24 mouse cellular contexts compared by ENCODE assay signal in genomic region chr1:72026861-72027260, GRCm38 (mm10).
"Had no signal": no experiment of that assay in that cellular context is flagged by ENCODE, and none has a peak within 500 bp of the region (broad histone marks: within the 10 kb centered on the region; RNA-seq: fewer than 3 reads in every experiment).

No protein-coding gene starts in this region.

- DNase-seq: gastrocnemius, adult 2 months; gastrocnemius, postnatal 10 days; gastrocnemius, postnatal 25 days; heart, adult 18-20 months; heart, postnatal 10 days; heart, postnatal 4 days; layer of hippocampus, adult 9-11 months; layer of hippocampus, postnatal 36 days; left cerebral cortex, postnatal 4 days; lung, adult 18-20 months had no signal

- H3K9me3 ChIP-seq: heart, embryonic 10.5 days; heart, embryonic 12.5 days; hindbrain, embryonic 10.5 days; hindbrain, embryonic 12.5 days; limb, embryonic 13.5 days; limb, embryonic 15.5 days; liver, embryonic 12.5 days had no signal

- H3K9ac ChIP-seq: heart, embryonic 12.5 days; hindbrain, embryonic 12.5 days; hindbrain, embryonic 14.5 days; limb, embryonic 13.5 days; limb, embryonic 15.5 days; liver, embryonic 12.5 days; liver, embryonic 14.5 days had no signal

- H3K4me2 ChIP-seq: heart, embryonic 12.5 days; hindbrain, embryonic 12.5 days; hindbrain, embryonic 14.5 days; limb, embryonic 13.5 days; limb, embryonic 15.5 days; liver, embryonic 12.5 days had no signal

- H3K4me3 ChIP-seq: gastrocnemius, adult 2 months; heart, embryonic 10.5 days; heart, embryonic 12.5 days; hindbrain, embryonic 10.5 days; hindbrain, embryonic 12.5 days; limb, embryonic 13.5 days; limb, embryonic 15.5 days; liver, embryonic 12.5 days had no signal

- H3K4me1 ChIP-seq: heart, embryonic 10.5 days; heart, embryonic 12.5 days; hindbrain, embryonic 10.5 days; hindbrain, embryonic 12.5 days; limb, embryonic 15.5 days had no signal

- H3K27ac ChIP-seq: gastrocnemius, adult 2 months; heart, embryonic 10.5 days; hindbrain, embryonic 10.5 days; hindbrain, embryonic 12.5 days; hindbrain, embryonic 14.5 days; kidney, postnatal 0 days; limb, embryonic 13.5 days; limb, embryonic 15.5 days; liver, embryonic 12.5 days; liver, embryonic 14.5 days had no signal

- H3K36me3 ChIP-seq: heart, embryonic 10.5 days; heart, embryonic 12.5 days; hindbrain, embryonic 10.5 days; hindbrain, embryonic 12.5 days; limb, embryonic 13.5 days; limb, embryonic 15.5 days; liver, embryonic 12.5 days had no signal

- ATAC-seq: forebrain, embryonic 16.5 days; hindbrain, embryonic 16.5 days; inflammation-experienced regulatory T-cells, adult 6 months; intestine, embryonic 16.5 days; liver, embryonic 12.5 days had no signal

- H3K27me3 ChIP-seq: heart, embryonic 12.5 days; hindbrain, embryonic 12.5 days; limb, embryonic 13.5 days; limb, embryonic 15.5 days; liver, embryonic 12.5 days had no signal
